Mouse (Mus musculus) kidney, adult 2 months (tissue): ENCODE measurements around the gene Adm2. TPM values are rescaled to one million over a fixed set of nuclear protein-coding genes. Genes with fewer than 3 reads are reported as not detected.
A peak's percentile ranks its signal among the peaks of the same experiment; 100 is the strongest.

Experiments used
- DNase-seq: peaks from one replicate; pipeline ENCODE4 v3.0.0; 2021
- H3K27ac ChIP-seq: fragments of 200-500 bp; 2 replicates; pipeline ENCODE4 v1.5.1; 2012; ENCODE audit warnings: low read depth, low read length, control low read depth, inconsistent platforms; ENCODE audit not compliant: insufficient read depth
- H3K27me3 ChIP-seq: fragments of 200-500 bp; replicated peaks from 2 replicates; pipeline ENCODE4 v1.6.1; 2012; ENCODE audit warnings: mild to moderate bottlenecking, moderate library complexity, low read length, inconsistent platforms; ENCODE audit not compliant: control insufficient read depth, insufficient read depth
- H3K36me3 ChIP-seq: fragments of 200-500 bp; 2 replicates; pipeline ENCODE4 v1.6.1; 2012; ENCODE audit warnings: mild to moderate bottlenecking, moderate library complexity, low read length, inconsistent platforms; ENCODE audit not compliant: control insufficient read depth, insufficient read depth
- H3K4me1 ChIP-seq: fragments of 200-500 bp; 2 replicates; pipeline ENCODE4 v1.6.1; 2011; ENCODE audit warnings: low read length; ENCODE audit not compliant: control insufficient read depth, insufficient read depth
- H3K4me3 ChIP-seq: fragments of 200-500 bp; 2 replicates; pipeline ENCODE4 v1.5.1; 2011; ENCODE audit warnings: mild to moderate bottlenecking, low read depth, low read length, control low read depth; ENCODE audit not compliant: insufficient read depth
- CTCF ChIP-seq: fragments of 200-500 bp; conservative IDR thresholded peaks from 2 replicates; pipeline ENCODE4 v1.5.1; 2011; ENCODE audit warnings: low read depth, mild to moderate bottlenecking, control low read depth, low read length, moderate library complexity, mixed read lengths; ENCODE audit not compliant: insufficient read depth, insufficient read length
- POLR2A ChIP-seq: fragments of 200-500 bp; IDR thresholded peaks from one replicate; pipeline ENCODE4 v1.6.1; 2011; ENCODE audit warnings: low read depth, low read length, control low read depth
- WGBS: fragments of 180-500 bp; shearing (Covaris S2); methylation state at CpG from one replicate; pipeline ENCODE4 v1.1.7; 2018; 5-methylcytosine and 5-hydroxymethylcytosine counted together
- polyA plus RNA-seq: library from polyadenylated mRNA; depleted of rRNA; stranded (reverse); fragments of >200 nt; gene quantifications from 2 replicates; pipeline ENCODE4 v1.2.3, GENCODE M21; 2012

Adm2 gene
- polyA plus RNA-seq, 1 experiment: 12.1 TPM

GRCm38 (mm10) chr15:89353837-89354236 is 31.3 kb downstream of the Adm2 start:
- peaks cover 3% of the 10 kb centered on the region; the same call in 1 of the 2 replicates for H3K36me3 ChIP-seq
- H3K4me1 ChIP-seq: peaks cover 7% of the 10 kb centered on the region; the same call in 1 of the 2 replicates
- TF ChIP-seq POLR2A (no peak), CTCF (no peak)
- WGBS: 96% methylated on average over 16 of the region's 16 CpGs
- no peak overlapping the region for H3K4me3 ChIP-seq
- H3K27ac ChIP-seq: no peak overlapping the region
- no peak for DNase-seq
- H3K27me3 ChIP-seq: no peaks in the 10 kb centered on the region

- WGBS: 42% methylated on average over 7 of the region's 7 CpGs
- H3K27ac ChIP-seq: no peak overlapping the region
- TF ChIP-seq CTCF (no peak), POLR2A (no peak)
These were observed 31.9 kb downstream of the Adm2 start for GRCm38 (mm10) chr15:89354455-89354854.

GRCm38 (mm10) chr15:89355241-89356187 is 33.0 kb downstream of the Adm2 start, which contains the start of the genes Lmf2 and Ncaph2:
Gene Lmf2 (minus strand): TSS chr15:89355659.
Gene Ncaph2 (plus strand): TSS chr15:89355719.
- TF ChIP-seq CTCF (no peak), POLR2A (peak; percentile 14)
- H3K27me3 ChIP-seq: no peaks in the 10 kb centered on the region
- WGBS: under 1% methylated on average over 64 of the region's 64 CpGs
- peak; percentile 97 for DNase-seq
- H3K36me3 ChIP-seq: peaks cover 3% of the 10 kb centered on the region; the same call in 1 of the 2 replicates
- peak within 1 kb of the TSS; percentile 97 for H3K4me3 ChIP-seq
- peaks cover 7% of the 10 kb centered on the region; the same call in 1 of the 2 replicates for H3K4me1 ChIP-seq
- peak within 1 kb of the TSS; percentile 82 for H3K27ac ChIP-seq

More at GRCm38 (mm10) chr15:89354455-89354854, 31.9 kb downstream of the Adm2 start:
- peaks cover 3% of the 10 kb centered on the region; the same call in 1 of the 2 replicates for H3K36me3 ChIP-seq
- peaks cover 7% of the 10 kb centered on the region; the same call in 1 of the 2 replicates for H3K4me1 ChIP-seq
- DNase-seq: no peak
- no peaks in the 10 kb centered on the region for H3K27me3 ChIP-seq
- peak overlapping the region; percentile 52; the same call in 1 of the 2 replicates for H3K4me3 ChIP-seq

GRCm38 (mm10) chr15:89356372-89356771 is 33.9 kb downstream of the Adm2 start:
- peaks cover 7% of the 10 kb centered on the region; the same call in 1 of the 2 replicates for H3K4me1 ChIP-seq
- no peak for TF ChIP-seq POLR2A
- no peak for TF ChIP-seq CTCF
- 0% methylated on average over 15 of the region's 15 CpGs for WGBS
- H3K36me3 ChIP-seq: peaks cover 3% of the 10 kb centered on the region; the same call in 1 of the 2 replicates
- H3K27me3 ChIP-seq: no peaks in the 10 kb centered on the region
- DNase-seq: peak; percentile 75
- H3K4me3 ChIP-seq: peak overlapping the region; percentile 97
- peak overlapping the region; percentile 82; the same call in 1 of the 2 replicates for H3K27ac ChIP-seq

GRCm38 (mm10) chr15:89358784-89359183 is 36.3 kb downstream of the Adm2 start:
- Histone ChIP-seq H3K27ac (no peak overlapping the region), H3K36me3 (no peaks in the 10 kb centered on the region), H3K4me1 (peaks cover 7% of the 10 kb centered on the region; the same call in 1 of the 2 replicates), H3K4me3 (no peak overlapping the region), H3K27me3 (no peaks in the 10 kb centered on the region)
- 81% methylated on average over 3 of the region's 3 CpGs for WGBS
- DNase-seq: no peak
- TF ChIP-seq CTCF (no peak), POLR2A (no peak)

GRCm38 (mm10) chr15:89363051-89363450 is 40.5 kb downstream of the Adm2 start:
- Histone ChIP-seq H3K27ac (no peak overlapping the region), H3K36me3 (no peaks in the 10 kb centered on the region), H3K4me1 (no peaks in the 10 kb centered on the region), H3K27me3 (no peaks in the 10 kb centered on the region), H3K4me3 (no peak overlapping the region)
- TF ChIP-seq POLR2A (no peak), CTCF (no peak)
- 86% methylated on average over 7 of the region's 7 CpGs for WGBS
- DNase-seq: no peak

GRCm38 (mm10) chr15:89365141-89365551 is 42.6 kb downstream of the Adm2 start:
- no peaks in the 10 kb centered on the region for H3K4me1 ChIP-seq
- H3K27ac ChIP-seq: no peak overlapping the region
- H3K4me3 ChIP-seq: no peak overlapping the region
- no peaks in the 10 kb centered on the region for H3K27me3 ChIP-seq
- TF ChIP-seq CTCF: no peak
- TF ChIP-seq POLR2A: no peak
- H3K36me3 ChIP-seq: no peaks in the 10 kb centered on the region
- DNase-seq: no peak
- WGBS: 95% methylated on average over 4 of the region's 4 CpGs
